Mouse (Mus musculus) lung, postnatal 0 days (tissue): Measurements from ENCODE around the gene Robo1. TPM values are rescaled to one million over a fixed set of nuclear protein-coding genes. Genes with fewer than 3 reads are reported as not detected.

Experiments used
- ATAC-seq: fragments of 200-750 bp; cut with Nextera tagmentation; 2 replicates; pipeline ENCODE4 v1.8.0; 2017; ENCODE audit warnings: moderate library complexity
- DNase-seq: peaks from one replicate; pipeline ENCODE4 v3.0.0-alpha.2; 2016; ENCODE audit warnings: low spot score
- H3K27ac ChIP-seq: fragments of 300-500 bp; sonication (generic); 2 replicates; pipeline ENCODE4 v1.5.1; 2014; ENCODE audit warnings: antibody characterized with exemption, mild to moderate bottlenecking, low read length, mixed read lengths
- H3K27me3 ChIP-seq: fragments of 300-500 bp; sonication (generic); replicated peaks from 2 replicates; pipeline ENCODE4 v1.6.1; 2014; ENCODE audit warnings: low read length, mixed read lengths; ENCODE audit not compliant: insufficient read depth
- H3K36me3 ChIP-seq: fragments of 300-500 bp; sonication (generic); 2 replicates; pipeline ENCODE4 v1.6.1; 2014; ENCODE audit warnings: low read length, mixed read lengths; ENCODE audit not compliant: insufficient read depth
- H3K4me1 ChIP-seq: fragments of 300-500 bp; sonication (generic); 2 replicates; pipeline ENCODE4 v1.6.1; 2014; ENCODE audit warnings: antibody characterized with exemption, low read depth, low read length, mixed read lengths; ENCODE audit not compliant: insufficient read depth
- H3K4me2 ChIP-seq: fragments of 300-500 bp; sonication (generic); replicated peaks from 2 replicates; pipeline ENCODE4 v1.6.1; 2014; ENCODE audit warnings: low read depth, mild to moderate bottlenecking, low read length, moderate library complexity, mixed read lengths
- H3K4me3 ChIP-seq: fragments of 300-500 bp; sonication (generic); 2 replicates; pipeline ENCODE4 v1.5.1; 2014; ENCODE audit warnings: low read depth, low read length
- H3K9ac ChIP-seq: fragments of 300-500 bp; sonication (generic); replicated peaks from 2 replicates; pipeline ENCODE4 v1.6.1; 2014; ENCODE audit warnings: low read depth, mild to moderate bottlenecking
- H3K9me3 ChIP-seq: fragments of 300-500 bp; sonication (generic); 2 replicates; pipeline ENCODE4 v1.6.1; 2016; ENCODE audit warnings: low read length, mixed read lengths
- CTCF ChIP-seq: IDR thresholded peaks from 2 replicates; pipeline ENCODE4 v1.5.1; 2016; ENCODE audit warnings: antibody characterized with exemption, mild to moderate bottlenecking
- EP300 ChIP-seq: IDR thresholded peaks from 2 replicates; pipeline ENCODE4 v1.6.1; 2016; ENCODE audit warnings: antibody characterized with exemption, mild to moderate bottlenecking, control low read depth
- WGBS: fragments of 180-500 bp; shearing (Covaris S2); extraction: QIAGEN DNeasy Blood & Tissue Kit; methylation state at CpG from one replicate; pipeline ENCODE4 v1.1.7; 2014; 5-methylcytosine and 5-hydroxymethylcytosine counted together
- polyA plus RNA-seq: library from polyadenylated mRNA; unstranded; fragments of >200 nt; fragmentation: Nextera tagmentation; extraction: Ambion mirVana; gene quantifications from 2 replicates; pipeline ENCODE4 v1.2.1, GENCODE M21; 2015

Gene Robo1
- polyA plus RNA-seq, 1 experiment from 2014 or later = 7.0 TPM

- Histone ChIP-seq H3K4me2 (no peak overlapping the region), H3K27me3 (no peaks in the 10 kb centered on the region), H3K9me3 (no peaks in the 10 kb centered on the region), H3K9ac (no peak overlapping the region), H3K4me1 (no peaks in the 10 kb centered on the region), H3K36me3 (no peaks in the 10 kb centered on the region), H3K27ac (no peak overlapping the region), H3K4me3 (no peak overlapping the region)
- DNase-seq (no peak), ATAC-seq (no peak)
- 90% methylated on average over 1 of the region's 1 CpGs for whole genome bisulfite sequencing
- no peak for TF ChIP-seq CTCF
- no peak for TF ChIP-seq EP300
Observed at GRCm38 (mm10) chr16:72337757-72338156, 29.7 kb downstream of the Robo1 start.

GRCm38 (mm10) chr16:72350422-72350821 is 42.3 kb downstream of the Robo1 start:
- no peak overlapping the region for H3K27ac ChIP-seq
- H3K9me3 ChIP-seq = no peaks in the 10 kb centered on the region
- no peaks in the 10 kb centered on the region for H3K4me1 ChIP-seq
- H3K27me3 ChIP-seq = no peaks in the 10 kb centered on the region
- DNase-seq (no peak), ATAC-seq (no peak)
- 52% methylated on average over 5 of the region's 5 CpGs for WGBS
- no peak overlapping the region for H3K4me2 ChIP-seq
- H3K9ac ChIP-seq = no peak overlapping the region
- TF ChIP-seq EP300 = no peak
- TF ChIP-seq CTCF = no peak
- H3K36me3 ChIP-seq = no peaks in the 10 kb centered on the region
- no peak overlapping the region for H3K4me3 ChIP-seq

GRCm38 (mm10) chr16:72356515-72357357 is 48.6 kb downstream of the Robo1 start:
- Histone ChIP-seq H3K4me1 (no peaks in the 10 kb centered on the region), H3K4me3 (no peak overlapping the region), H3K4me2 (no peak overlapping the region), H3K27me3 (no peaks in the 10 kb centered on the region), H3K27ac (no peak overlapping the region), H3K36me3 (no peaks in the 10 kb centered on the region), H3K9me3 (no peaks in the 10 kb centered on the region), H3K9ac (no peak overlapping the region)
- peak; percentile 76 for DNase-seq
- 70% methylated on average over 2 of the region's 2 CpGs for WGBS
- peak; percentile 65 for TF ChIP-seq CTCF
- TF ChIP-seq EP300 = no peak
- ATAC-seq = no peak

- Histone ChIP-seq H3K27ac (no peak overlapping the region), H3K4me2 (no peak overlapping the region), H3K9me3 (no peaks in the 10 kb centered on the region), H3K27me3 (no peaks in the 10 kb centered on the region), H3K36me3 (no peaks in the 10 kb centered on the region), H3K9ac (no peak overlapping the region), H3K4me1 (no peaks in the 10 kb centered on the region), H3K4me3 (no peak overlapping the region)
- ATAC-seq (no peak), DNase-seq (no peak)
- WGBS = 59% methylated on average over 5 of the region's 5 CpGs
- TF ChIP-seq EP300 (no peak), CTCF (no peak)
Observed at GRCm38 (mm10) chr16:72376896-72377295, 68.8 kb downstream of the Robo1 start.

GRCm38 (mm10) chr16:72381819-72382218 is 73.7 kb downstream of the Robo1 start:
- no peak overlapping the region for H3K9ac ChIP-seq
- no peak overlapping the region for H3K27ac ChIP-seq
- H3K36me3 ChIP-seq = no peaks in the 10 kb centered on the region
- no peak overlapping the region for H3K4me2 ChIP-seq
- ATAC-seq = no peak
- no peaks in the 10 kb centered on the region for H3K4me1 ChIP-seq
- no peak for DNase-seq
- no peak overlapping the region for H3K4me3 ChIP-seq
- no peaks in the 10 kb centered on the region for H3K27me3 ChIP-seq
- no peaks in the 10 kb centered on the region for H3K9me3 ChIP-seq
- TF ChIP-seq CTCF = no peak
- WGBS = 81% methylated on average over 6 of the region's 6 CpGs

GRCm38 (mm10) chr16:72383566-72383965 is 75.5 kb downstream of the Robo1 start:
- no peak overlapping the region for H3K9ac ChIP-seq
- H3K9me3 ChIP-seq = no peaks in the 10 kb centered on the region

More at GRCm38 (mm10) chr16:72383566-72383965, 75.5 kb downstream of the Robo1 start:
- no peak overlapping the region for H3K27ac ChIP-seq
- H3K4me3 ChIP-seq = no peak overlapping the region
- TF ChIP-seq CTCF (no peak), EP300 (no peak)
- no peaks in the 10 kb centered on the region for H3K36me3 ChIP-seq
- no peaks in the 10 kb centered on the region for H3K27me3 ChIP-seq
- ATAC-seq = no peak
- H3K4me2 ChIP-seq = no peak overlapping the region
- WGBS = 42% methylated on average over 1 of the region's 1 CpGs
- H3K4me1 ChIP-seq = no peaks in the 10 kb centered on the region
- no peak for DNase-seq
